In genomic region chr6:4086663-4087454, GRCm38 (mm10) we compare ENCODE assay signal across 8 mouse cellular contexts. TPM values are rescaled to one million over a fixed set of nuclear protein-coding genes. Genes with fewer than 3 reads are reported as not detected.
DNase-seq lines count a peak whose midpoint lies in the region; ATAC-seq lines count a peak whose summit lies in the region.

TSS of gene Bet1 (minus strand) at chr6:4086972.

- peak within 1 kb of the TSS; percentile 65 for H3K9ac ChIP-seq in hindbrain, embryonic 12.5 days

- H3K36me3 ChIP-seq in hindbrain, embryonic 12.5 days, result no peaks in the 10 kb centered on the region

- H3K27me3 ChIP-seq in hindbrain, embryonic 12.5 days, result no peaks in the 10 kb centered on the region

- H3K4me1 ChIP-seq in hindbrain, embryonic 12.5 days, result peaks cover 2% of the 10 kb centered on the region; the same call in 1 of the 2 replicates

- H3K4me2 ChIP-seq in hindbrain, embryonic 12.5 days (replicated peaks), result peak within 1 kb of the TSS; percentile 62

- H3K27ac ChIP-seq in hindbrain, embryonic 12.5 days, result no peak within 1 kb of the TSS

- peak; percentile 98 for DNase-seq in NIH3T3 (ENCODE audit: low read depth)
- DNase-seq in cerebellum, postnatal 10 days, result peak; percentile 92 to 93
- peak; percentile 78 to 83 for DNase-seq in frontal cortex, postnatal 10 days (ENCODE audit: low spot score in 2 of 2)
- DNase-seq in layer of hippocampus, postnatal 14 days (ENCODE audit: low spot score in 2 of 2), result peak; percentile 85 to 92
- peak; percentile 91 for DNase-seq in lung, postnatal 14 days
- peak; percentile 91 for DNase-seq in retina, adult 2 months (ENCODE audit: low read depth, low spot score)
- DNase-seq in thymus, postnatal 36 days, result peak; percentile 83 to 88

- peak; percentile 100 for ATAC-seq in hindbrain, embryonic 12.5 days (ENCODE audit: low FRiP score)

- H3K9me3 ChIP-seq in hindbrain, embryonic 12.5 days (replicated peaks), result no peaks in the 10 kb centered on the region

- 1% methylated on average over 24 of the region's 24 CpGs for WGBS in hindbrain, embryonic 12.5 days

- peak within 1 kb of the TSS; percentile 78 for H3K4me3 ChIP-seq in hindbrain, embryonic 12.5 days

RNA-seq across cellular contexts. Expression of gene Bet1, which starts in this region (rescaled TPM):
- 56.0 and 61.0 TPM in 2 replicates for polyA plus RNA-seq in hindbrain, embryonic 12.5 days (2016; fragmentation: Nextera tagmentation; extraction: Ambion mirVana)
- 10 to 100 TPM; 20.4 to 24.8 TPM for total RNA-seq in layer of hippocampus, postnatal 14 days (2021)
